Mouse (Mus musculus) hindbrain, embryonic 14.5 days (tissue): ENCODE data around the gene Cacna2d3. TPM values are rescaled to one million over a fixed set of nuclear protein-coding genes. Genes with fewer than 3 reads are reported as not detected.
A peak's percentile ranks its signal among the peaks of the same experiment; 100 is the strongest.

ENCODE experiments used
- ATAC-seq: fragments of 200-750 bp; cut with Nextera tagmentation; 2 replicates; pipeline ENCODE4 v1.8.0; 2017; ENCODE audit warnings: moderate number of reproducible peaks, mild to moderate bottlenecking, moderate TSS enrichment, moderate library complexity; ENCODE audit not compliant: low FRiP score
- DNase-seq: peaks from one replicate; pipeline ENCODE4 v3.0.0-alpha.2; 2015; ENCODE audit warnings: low spot score
- H3K27ac ChIP-seq: fragments of 300-500 bp; sonication (generic); 2 replicates; pipeline ENCODE4 v1.5.1; 2014; ENCODE audit warnings: mild to moderate bottlenecking, moderate library complexity
- H3K27me3 ChIP-seq: fragments of 300-500 bp; sonication (generic); 2 replicates; pipeline ENCODE4 v1.6.1; 2014; ENCODE audit warnings: mild to moderate bottlenecking, low read length, mixed read lengths; ENCODE audit not compliant: control insufficient read depth, insufficient read depth
- H3K36me3 ChIP-seq: fragments of 300-500 bp; sonication (generic); replicated peaks from 2 replicates; pipeline ENCODE4 v1.6.1; 2014; ENCODE audit not compliant: control insufficient read depth, insufficient read depth
- H3K4me1 ChIP-seq: fragments of 300-500 bp; sonication (generic); replicated peaks from 2 replicates; pipeline ENCODE4 v1.6.1; 2014; ENCODE audit warnings: antibody characterized with exemption, low read length, mixed read lengths; ENCODE audit not compliant: control insufficient read depth, insufficient read depth
- H3K4me2 ChIP-seq: fragments of 300-500 bp; sonication (generic); replicated peaks from 2 replicates; pipeline ENCODE4 v1.6.1; 2014; ENCODE audit warnings: mild to moderate bottlenecking, moderate library complexity
- H3K4me3 ChIP-seq: fragments of 300-500 bp; sonication (generic); replicated peaks from 2 replicates; pipeline ENCODE4 v1.5.1; 2014; ENCODE audit warnings: mild to moderate bottlenecking, low read length
- H3K9ac ChIP-seq: fragments of 300-500 bp; sonication (generic); 2 replicates; pipeline ENCODE4 v1.6.1; 2014
- H3K9me3 ChIP-seq: fragments of 300-500 bp; sonication (generic); 2 replicates; pipeline ENCODE4 v1.6.1; 2016; ENCODE audit warnings: low read length; ENCODE audit not compliant: control insufficient read depth
- WGBS: fragments of 180-500 bp; shearing (Covaris S2); extraction: QIAGEN DNeasy Blood & Tissue Kit; methylation state at CpG from one replicate; pipeline ENCODE4 v1.1.7; 2014; 5-methylcytosine and 5-hydroxymethylcytosine counted together
- polyA plus RNA-seq: library from polyadenylated mRNA; unstranded; fragments of >200 nt; fragmentation: Nextera tagmentation; extraction: Ambion mirVana; gene quantifications from 2 replicates; pipeline ENCODE4 v1.2.1, GENCODE M21; 2014

The Cacna2d3 gene
- polyA plus RNA-seq, 1 experiment from 2014 or later = 61.6 TPM

- DNase-seq = no peak
- no peaks in the 10 kb centered on the region for H3K4me1 ChIP-seq
- H3K4me3 ChIP-seq = no peak overlapping the region
- no peak overlapping the region for H3K27ac ChIP-seq
- WGBS = 90% methylated on average over 2 of the region's 2 CpGs
- H3K4me2 ChIP-seq = no peak overlapping the region
- no peak overlapping the region for H3K9ac ChIP-seq
- no peaks in the 10 kb centered on the region for H3K36me3 ChIP-seq
- ATAC-seq = no peak
- no peaks in the 10 kb centered on the region for H3K9me3 ChIP-seq
- H3K27me3 ChIP-seq = no peaks in the 10 kb centered on the region
These were observed 330.2 kb downstream of the Cacna2d3 start for GRCm38 (mm10) chr14:29391489-29391888.

GRCm38 (mm10) chr14:29387761-29388160 is 333.9 kb downstream of the Cacna2d3 start:
- Histone ChIP-seq H3K4me1 (no peaks in the 10 kb centered on the region), H3K27ac (no peak overlapping the region), H3K27me3 (no peaks in the 10 kb centered on the region), H3K9ac (no peak overlapping the region), H3K4me3 (no peak overlapping the region), H3K4me2 (no peak overlapping the region), H3K9me3 (no peaks in the 10 kb centered on the region), H3K36me3 (no peaks in the 10 kb centered on the region)
- WGBS = 89% methylated on average over 3 of the region's 3 CpGs
- DNase-seq (no peak), ATAC-seq (no peak)

DNA sequence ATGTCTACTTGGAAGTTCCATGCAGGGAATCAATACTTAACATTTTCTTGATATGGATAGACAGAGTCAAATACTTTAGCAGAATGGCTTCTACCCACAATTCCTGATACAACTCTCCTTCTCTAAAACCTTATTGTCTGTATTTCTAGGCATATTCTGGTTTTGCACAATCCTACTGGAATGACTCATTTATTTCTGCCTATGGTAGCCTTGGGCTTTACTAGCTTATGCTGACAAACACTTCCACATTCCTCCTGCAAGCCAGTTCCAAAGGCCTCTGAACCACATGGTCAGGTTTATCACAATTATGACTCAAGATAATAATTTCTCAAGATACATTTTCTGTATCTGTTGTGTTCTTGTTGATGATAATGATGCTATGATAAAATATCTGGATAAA is 336.2 kb downstream of the Cacna2d3 start:
- Histone ChIP-seq H3K4me1 (no peaks in the 10 kb centered on the region), H3K27me3 (no peaks in the 10 kb centered on the region), H3K9ac (no peak overlapping the region), H3K36me3 (no peaks in the 10 kb centered on the region), H3K4me3 (no peak overlapping the region), H3K9me3 (no peaks in the 10 kb centered on the region), H3K27ac (no peak overlapping the region), H3K4me2 (no peak overlapping the region)
- no peak for DNase-seq
- ATAC-seq = no peak

DNA sequence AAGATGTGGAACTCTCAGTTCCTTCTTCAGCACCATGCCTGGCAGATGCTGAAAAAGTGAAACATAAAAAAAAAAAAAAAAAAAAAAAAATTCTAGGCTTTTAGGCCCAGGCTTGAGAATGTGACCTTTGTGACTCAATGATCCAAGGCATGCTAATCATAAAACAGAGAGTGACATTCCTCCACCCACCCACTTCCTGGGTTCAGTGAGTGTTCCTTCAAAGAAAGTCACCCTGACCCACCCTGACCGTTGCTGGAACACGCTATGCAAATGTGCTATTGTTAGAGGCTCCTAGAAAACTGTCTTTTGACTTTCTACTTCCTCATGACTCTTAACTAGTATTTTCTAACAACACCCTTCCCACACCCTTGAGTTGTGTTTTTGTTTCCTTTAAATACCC is 338.9 kb downstream of the Cacna2d3 start:
- Histone ChIP-seq H3K4me2 (no peak overlapping the region), H3K9ac (no peak overlapping the region), H3K4me1 (no peaks in the 10 kb centered on the region), H3K36me3 (no peaks in the 10 kb centered on the region), H3K4me3 (no peak overlapping the region), H3K9me3 (no peaks in the 10 kb centered on the region), H3K27ac (no peak overlapping the region), H3K27me3 (no peaks in the 10 kb centered on the region)
- DNase-seq = no peak
- no peak for ATAC-seq
- 77% methylated on average over 2 of the region's 2 CpGs for WGBS

DNA sequence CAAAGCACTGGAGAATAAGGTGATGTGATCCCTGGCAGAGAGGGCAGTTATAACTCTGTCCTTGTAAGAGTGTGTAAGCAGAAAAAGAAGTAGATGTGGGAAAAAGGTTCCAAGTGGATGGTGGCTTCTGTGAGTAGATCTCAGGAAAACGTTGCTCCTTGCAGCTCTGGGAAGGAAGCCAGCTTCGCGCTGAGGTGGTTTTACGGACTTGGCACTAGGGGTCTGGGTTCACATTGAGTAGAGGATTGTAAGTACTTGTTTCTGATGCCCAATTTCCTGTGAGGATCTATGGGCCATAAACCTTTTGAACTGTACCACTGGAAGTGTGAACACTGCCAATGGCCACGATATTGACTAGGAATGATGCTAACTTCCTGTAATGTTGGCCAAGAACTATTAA is 354.8 kb downstream of the Cacna2d3 start:
- WGBS = 94% methylated on average over 5 of the region's 5 CpGs
- H3K36me3 ChIP-seq = no peaks in the 10 kb centered on the region
- DNase-seq = no peak

DNA sequence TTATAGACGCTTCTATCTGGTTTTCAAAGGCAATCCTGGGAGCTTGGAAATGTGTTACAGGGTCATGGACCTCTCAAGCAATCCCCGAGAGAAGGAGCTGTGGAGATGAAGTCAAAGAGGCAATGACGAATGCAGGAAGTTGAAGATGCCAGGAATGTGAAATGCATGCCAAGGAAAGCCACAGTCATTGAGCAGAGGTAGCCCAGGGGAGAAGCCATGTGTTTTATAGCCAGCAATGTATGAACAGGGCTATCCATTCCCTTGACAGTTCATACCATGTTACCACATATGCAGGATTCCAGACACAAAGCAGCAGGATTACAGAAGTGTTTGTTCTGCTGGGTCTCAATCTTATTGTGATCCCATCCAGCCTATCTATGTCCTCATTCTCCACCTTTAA is 359.2 kb downstream of the Cacna2d3 start:
- Histone ChIP-seq H3K36me3 (no peaks in the 10 kb centered on the region), H3K9me3 (no peaks in the 10 kb centered on the region), H3K4me2 (no peak overlapping the region), H3K9ac (no peak overlapping the region), H3K4me1 (no peaks in the 10 kb centered on the region), H3K4me3 (no peak overlapping the region), H3K27me3 (no peaks in the 10 kb centered on the region), H3K27ac (no peak overlapping the region)
- no peak for ATAC-seq
- WGBS = 43% methylated on average over 3 of the region's 3 CpGs
- no peak for DNase-seq

More for the DNA sequence above, 354.8 kb downstream of the Cacna2d3 start:
- Histone ChIP-seq H3K9ac (no peak overlapping the region), H3K4me2 (no peak overlapping the region), H3K4me3 (no peak overlapping the region), H3K27ac (no peak overlapping the region), H3K4me1 (no peaks in the 10 kb centered on the region), H3K9me3 (no peaks in the 10 kb centered on the region), H3K27me3 (no peaks in the 10 kb centered on the region)
- no peak for ATAC-seq

DNA sequence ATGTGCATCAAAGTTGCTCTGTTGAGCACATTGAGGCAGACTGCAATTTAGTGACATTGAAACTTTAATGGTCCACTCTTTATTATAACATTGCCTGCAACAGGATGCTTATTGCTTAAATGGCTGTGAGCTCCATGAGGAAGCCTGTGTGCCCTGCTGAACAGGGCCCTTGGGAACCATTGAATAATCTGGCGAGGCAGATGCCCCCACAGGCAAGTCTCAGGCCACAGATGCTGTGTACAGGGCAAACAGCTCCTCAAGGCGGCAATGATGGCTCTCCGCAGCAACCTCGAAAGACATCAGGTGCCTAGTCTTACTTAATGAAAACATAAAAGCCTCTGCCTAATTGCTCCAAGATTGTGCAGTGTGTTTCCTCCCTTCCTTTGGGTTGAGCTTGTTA is 371.0 kb downstream of the Cacna2d3 start:
- H3K9ac ChIP-seq = no peak overlapping the region
- H3K4me2 ChIP-seq = no peak overlapping the region
- no peak overlapping the region for H3K4me3 ChIP-seq
- no peak for ATAC-seq
- H3K36me3 ChIP-seq = no peaks in the 10 kb centered on the region
- WGBS = 41% methylated on average over 4 of the region's 4 CpGs
- H3K9me3 ChIP-seq = no peaks in the 10 kb centered on the region
- H3K27ac ChIP-seq = no peak overlapping the region
- no peak for DNase-seq
- no peaks in the 10 kb centered on the region for H3K27me3 ChIP-seq
- no peaks in the 10 kb centered on the region for H3K4me1 ChIP-seq

- no peak overlapping the region for H3K4me3 ChIP-seq
- H3K9ac ChIP-seq = no peak overlapping the region
- no peak overlapping the region for H3K4me2 ChIP-seq
- WGBS = 84% methylated on average over 6 of the region's 6 CpGs
- peak overlapping the region; percentile 56 for H3K27ac ChIP-seq
- DNase-seq (no peak), ATAC-seq (no peak)
- no peaks in the 10 kb centered on the region for H3K36me3 ChIP-seq
- H3K27me3 ChIP-seq = no peaks in the 10 kb centered on the region
- H3K4me1 ChIP-seq = peaks cover 6% of the 10 kb centered on the region
- no peaks in the 10 kb centered on the region for H3K9me3 ChIP-seq
These were observed 380.1 kb downstream of the Cacna2d3 start for GRCm38 (mm10) chr14:29341581-29341980.

DNA sequence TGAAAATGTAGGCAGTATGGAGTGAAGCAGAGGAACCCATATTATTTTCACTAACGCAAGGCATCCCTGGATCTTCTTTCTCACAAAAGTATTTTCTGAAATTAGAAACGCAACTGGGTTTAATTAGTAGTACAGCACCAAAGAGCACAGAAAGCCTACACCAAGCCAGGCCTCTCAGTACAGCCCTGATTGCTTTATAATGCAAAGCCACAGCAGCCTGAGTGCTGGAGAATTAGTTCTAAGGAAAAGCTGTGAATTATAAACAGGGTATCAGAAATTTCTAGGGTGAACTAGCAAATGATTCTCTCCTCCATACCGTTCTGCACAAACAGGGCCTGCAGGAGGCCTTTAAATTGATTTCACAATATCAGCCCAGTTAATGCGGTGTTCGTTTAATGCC is 380.9 kb downstream of the Cacna2d3 start:
- ATAC-seq (no peak), DNase-seq (no peak)
- no peak overlapping the region for H3K9ac ChIP-seq
- H3K36me3 ChIP-seq = no peaks in the 10 kb centered on the region
- no peak overlapping the region for H3K4me2 ChIP-seq
- H3K9me3 ChIP-seq = no peaks in the 10 kb centered on the region
- no peak overlapping the region for H3K4me3 ChIP-seq
- H3K4me1 ChIP-seq = peaks cover 6% of the 10 kb centered on the region
- 25% methylated on average over 5 of the region's 5 CpGs for WGBS
- H3K27me3 ChIP-seq = no peaks in the 10 kb centered on the region
- H3K27ac ChIP-seq = peak overlapping the region; percentile 70

GRCm38 (mm10) chr14:29334897-29335296 is 386.8 kb downstream of the Cacna2d3 start:
- DNase-seq (no peak), ATAC-seq (no peak)
- no peaks in the 10 kb centered on the region for H3K36me3 ChIP-seq
- no peaks in the 10 kb centered on the region for H3K27me3 ChIP-seq
- H3K4me3 ChIP-seq = no peak overlapping the region
- no peak overlapping the region for H3K9ac ChIP-seq
- no peak overlapping the region for H3K4me2 ChIP-seq
- no peaks in the 10 kb centered on the region for H3K9me3 ChIP-seq
- no peak overlapping the region for H3K27ac ChIP-seq
- no peaks in the 10 kb centered on the region for H3K4me1 ChIP-seq
- WGBS = 86% methylated on average over 5 of the region's 5 CpGs
